Mouse (Mus musculus) lung, adult 18-20 months (tissue): ENCODE data around the gene Palm.

Experiments
- DNase-seq, 2 experiments: peaks; one replicate each; pipeline ENCODE4 v3.0.0; 2022; ENCODE audit warnings: mixed read lengths in 2 of 2

Gene Palm

DNA sequence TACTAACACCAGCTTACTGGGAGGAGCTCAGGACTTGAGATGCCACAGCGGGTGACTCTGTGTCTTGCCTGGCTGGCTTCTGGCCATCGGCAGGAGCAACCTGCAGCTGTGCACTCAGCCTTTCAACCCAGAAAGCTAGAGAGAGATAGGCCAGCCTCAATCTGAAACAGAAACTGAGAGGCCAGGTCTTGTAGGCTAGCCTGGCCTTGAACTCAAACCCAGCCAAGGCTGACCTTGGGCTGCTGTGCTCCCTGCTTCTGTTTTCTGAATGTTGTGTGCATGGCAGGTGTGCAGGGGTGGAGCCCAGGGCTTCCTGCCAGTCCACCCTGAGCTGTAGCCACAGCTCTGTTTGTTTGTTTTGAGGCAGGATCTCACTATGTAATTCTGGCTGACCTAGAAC, 20.2 kb upstream of the Palm start:
- no peak for DNase-seq

DNA sequence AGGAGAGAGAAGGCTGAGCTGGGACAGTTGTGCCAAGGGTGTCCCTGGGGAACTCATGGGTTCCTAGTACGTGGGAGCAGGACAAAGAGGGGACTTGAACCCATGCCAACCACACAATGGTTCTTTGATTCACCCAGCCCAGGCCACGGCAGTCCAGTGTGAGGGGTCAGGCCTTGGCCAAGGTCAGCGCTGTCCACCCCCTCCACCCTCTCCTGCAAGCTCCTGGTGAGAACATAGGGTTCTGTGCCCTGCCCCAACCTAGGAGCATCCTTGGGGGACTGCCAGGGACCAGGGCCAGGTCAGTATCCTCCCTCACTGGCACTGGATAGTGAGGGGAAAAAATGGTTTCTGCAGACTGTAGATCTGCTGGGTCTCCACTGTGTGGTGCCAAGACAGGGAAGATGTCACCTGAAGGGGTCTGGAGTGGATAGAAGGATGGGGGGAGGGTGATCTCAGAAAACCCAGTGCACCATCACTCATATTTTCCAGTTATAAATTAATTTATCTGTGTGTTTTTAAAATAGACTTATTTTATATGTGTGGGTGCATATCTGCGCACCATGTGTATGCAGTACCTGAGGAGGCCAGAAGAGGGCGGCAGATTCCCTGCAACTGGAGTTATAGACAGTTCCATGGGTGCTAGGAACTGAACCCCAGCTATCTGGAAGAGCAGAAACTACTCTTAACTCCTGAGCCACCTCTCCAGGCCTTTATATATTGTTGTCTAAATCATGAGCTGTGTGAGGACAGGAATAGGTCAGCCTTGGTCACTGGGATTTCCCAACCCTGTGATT, 18.7 kb upstream of the Palm start:
- no peak for DNase-seq

DNA sequence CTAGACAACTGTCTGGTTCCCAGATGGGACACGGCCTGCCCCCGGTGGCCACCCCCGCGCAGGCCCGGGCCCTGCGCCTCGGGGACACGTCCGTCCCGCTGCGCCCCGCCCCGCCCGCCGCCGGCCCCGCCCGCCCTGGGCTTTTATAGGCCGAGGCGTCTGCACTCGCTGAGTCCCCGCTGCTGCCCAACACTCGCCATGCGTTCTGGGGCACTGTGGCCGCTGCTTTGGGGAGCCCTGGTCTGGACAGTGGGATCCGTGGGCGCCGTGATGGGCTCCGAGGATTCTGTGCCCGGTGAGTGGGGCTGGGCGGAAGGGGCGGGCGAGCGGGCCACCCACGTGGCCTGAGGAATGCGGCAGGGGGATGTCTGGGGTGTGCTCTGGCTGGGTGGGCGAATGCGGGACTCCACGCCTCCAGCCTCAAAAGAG, 16.3 kb upstream of the Palm start, which contains the start of gene Fstl3:
Gene Fstl3 (plus strand): TSS at position 170 of the 429 bp plus-strand sequence.
- peak in 1 of 2 experiments; percentile 52 for DNase-seq

DNA sequence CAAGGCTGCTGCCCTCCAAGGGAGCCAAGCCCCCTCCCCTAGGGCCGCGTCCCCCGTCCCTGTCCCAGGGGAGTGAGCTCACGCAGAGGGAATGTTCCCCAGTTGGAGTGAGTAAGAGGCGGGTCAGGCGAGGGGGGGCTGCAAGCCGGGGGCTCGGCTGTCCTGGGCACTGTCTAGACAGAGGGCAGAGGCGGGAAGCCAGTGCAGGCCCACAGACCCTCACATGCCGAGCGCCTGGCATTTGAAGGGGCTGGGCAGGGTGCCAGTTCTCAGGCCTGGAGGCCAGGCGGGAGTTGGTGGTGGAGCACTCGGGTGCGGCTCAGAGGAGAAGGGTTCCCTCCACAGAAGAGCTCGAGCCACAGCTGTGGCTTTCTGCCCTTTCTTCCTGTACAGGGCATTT, 15.4 kb upstream of the Palm start:
- peak; percentile 62 to 66 for DNase-seq

DNA sequence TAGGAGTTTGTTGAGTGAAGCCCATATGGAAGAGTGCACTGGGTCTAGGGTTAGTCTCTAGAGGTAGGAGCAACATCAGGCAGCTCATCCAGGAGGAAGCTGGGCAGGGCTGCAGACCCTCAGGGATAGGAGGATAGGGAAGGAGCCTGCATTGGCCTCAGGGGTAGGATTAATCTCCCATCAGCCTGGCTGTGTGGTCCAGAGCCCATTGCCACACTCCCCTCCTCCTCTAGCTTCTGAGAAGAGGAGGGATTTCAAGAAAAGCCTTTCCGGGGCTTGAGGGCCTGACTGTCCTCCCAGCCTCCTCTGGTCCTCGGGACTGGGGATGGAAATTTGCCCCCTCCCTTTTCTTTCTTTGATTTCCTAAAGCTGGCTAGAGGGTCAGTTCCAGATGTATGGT, 14.2 kb upstream of the Palm start:
- DNase-seq: no peak

DNA sequence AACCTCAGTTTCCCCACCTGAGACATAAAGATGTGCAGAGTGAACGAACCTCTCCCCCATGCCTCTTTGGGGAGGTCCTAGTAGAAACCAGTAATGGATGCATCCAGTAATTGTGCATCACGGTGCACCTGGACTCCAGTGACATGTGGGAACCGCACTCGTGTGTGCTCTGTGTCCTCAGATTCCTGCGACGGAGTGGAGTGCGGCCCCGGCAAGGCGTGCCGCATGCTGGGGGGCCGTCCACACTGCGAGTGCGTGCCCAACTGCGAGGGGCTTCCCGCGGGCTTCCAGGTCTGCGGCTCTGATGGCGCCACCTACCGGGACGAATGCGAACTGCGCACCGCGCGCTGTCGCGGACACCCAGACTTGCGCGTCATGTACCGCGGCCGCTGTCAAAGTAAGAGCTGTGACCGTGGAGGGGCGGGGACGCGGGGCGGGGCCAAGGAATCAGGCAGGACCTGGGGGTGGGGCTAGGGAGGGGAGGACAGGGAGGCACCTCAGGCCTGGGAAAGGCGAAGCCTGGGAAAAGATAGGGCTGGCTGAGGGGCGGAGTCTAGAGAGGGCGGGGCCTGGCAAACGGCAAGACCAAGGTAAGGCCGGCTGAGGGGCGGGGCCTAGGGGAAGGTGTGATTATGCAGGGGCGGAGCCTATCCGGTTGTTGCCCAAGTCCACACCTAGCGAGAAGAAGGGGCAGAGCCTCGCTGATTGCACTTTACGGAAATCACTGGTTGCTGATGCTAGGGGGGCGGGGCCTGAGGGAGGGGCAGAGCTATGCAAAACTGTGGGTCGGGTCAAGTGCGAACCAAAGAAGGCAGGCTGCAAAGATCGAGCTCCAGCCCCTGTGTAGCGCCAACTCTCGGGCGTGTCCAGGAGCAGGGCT, 13.3 kb upstream of the Palm start:
- peak; percentile 99 for DNase-seq

DNA sequence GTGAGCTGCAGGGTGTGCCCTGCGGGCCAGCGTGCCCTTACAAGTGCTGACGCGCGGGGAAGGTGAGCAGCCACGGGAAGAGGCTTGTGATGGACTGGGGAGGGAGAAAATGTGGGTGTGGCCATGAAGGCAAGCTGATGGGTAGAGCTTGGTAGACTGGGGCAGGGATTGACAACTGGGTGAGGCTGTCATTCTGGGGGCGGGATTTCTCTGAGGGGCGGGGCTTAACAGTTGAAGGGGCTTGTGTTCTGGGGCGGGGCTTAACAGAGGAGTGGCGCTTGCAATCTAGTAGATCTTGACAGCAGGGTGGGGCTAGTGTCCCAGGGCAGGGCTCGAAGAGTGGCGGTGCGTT, 12.7 kb upstream of the Palm start:
- DNase-seq: no peak

DNA sequence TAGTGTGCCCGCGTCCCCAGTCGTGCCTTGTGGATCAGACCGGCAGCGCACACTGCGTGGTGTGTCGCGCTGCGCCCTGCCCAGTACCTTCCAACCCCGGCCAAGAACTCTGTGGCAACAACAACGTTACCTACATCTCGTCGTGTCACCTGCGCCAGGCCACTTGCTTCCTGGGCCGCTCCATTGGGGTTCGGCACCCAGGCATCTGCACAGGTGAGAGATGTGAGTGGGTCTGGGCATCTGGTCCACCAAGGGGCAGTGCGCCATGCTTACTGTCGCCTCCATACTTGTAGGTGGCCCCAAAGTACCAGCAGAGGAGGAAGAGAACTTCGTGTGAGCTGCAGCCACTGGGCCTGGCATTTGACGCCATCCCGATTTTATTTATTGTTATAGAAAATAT, 12.2 kb upstream of the Palm start:
- peak in 1 of 2 experiments; percentile 25 for DNase-seq

DNA sequence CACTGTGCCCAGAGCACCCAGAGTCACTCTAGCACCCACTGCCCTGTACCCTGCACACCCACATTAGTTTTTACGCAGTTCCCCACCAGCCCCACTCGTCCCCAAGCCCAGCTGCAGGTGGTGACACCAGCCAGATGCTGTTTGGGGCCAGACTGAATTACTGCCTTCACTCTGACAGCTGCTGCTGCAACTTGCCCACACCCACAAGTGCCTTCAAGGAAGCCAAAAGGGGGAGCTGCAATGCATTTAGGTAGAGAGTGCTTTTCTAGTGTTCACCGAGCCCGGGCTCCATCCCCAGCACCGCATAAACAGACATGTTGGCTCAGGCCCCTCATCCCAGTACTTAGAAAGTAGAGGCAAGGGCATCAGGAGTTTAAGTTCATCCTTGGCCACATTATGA, 11.4 kb upstream of the Palm start:
- no peak for DNase-seq

DNA sequence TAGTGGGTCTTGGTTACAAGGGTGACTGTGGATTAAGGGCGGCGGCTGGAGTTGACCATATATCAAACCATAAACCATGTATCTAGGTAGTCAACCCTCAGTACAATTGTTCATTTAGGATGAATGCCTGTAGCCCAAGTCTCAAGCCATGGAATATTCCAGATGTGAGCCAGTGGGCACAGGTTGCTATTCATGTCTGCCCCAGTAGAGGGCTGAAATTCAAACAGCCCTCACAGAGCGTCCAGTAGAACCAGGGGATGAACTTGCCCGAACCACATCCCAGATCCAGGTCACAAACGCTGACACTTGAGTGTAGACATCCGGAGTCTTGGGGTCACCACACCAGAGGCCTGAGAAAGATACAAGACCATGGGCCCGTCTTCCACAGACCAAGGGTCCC, 10.3 kb upstream of the Palm start:
- DNase-seq: no peak

DNA sequence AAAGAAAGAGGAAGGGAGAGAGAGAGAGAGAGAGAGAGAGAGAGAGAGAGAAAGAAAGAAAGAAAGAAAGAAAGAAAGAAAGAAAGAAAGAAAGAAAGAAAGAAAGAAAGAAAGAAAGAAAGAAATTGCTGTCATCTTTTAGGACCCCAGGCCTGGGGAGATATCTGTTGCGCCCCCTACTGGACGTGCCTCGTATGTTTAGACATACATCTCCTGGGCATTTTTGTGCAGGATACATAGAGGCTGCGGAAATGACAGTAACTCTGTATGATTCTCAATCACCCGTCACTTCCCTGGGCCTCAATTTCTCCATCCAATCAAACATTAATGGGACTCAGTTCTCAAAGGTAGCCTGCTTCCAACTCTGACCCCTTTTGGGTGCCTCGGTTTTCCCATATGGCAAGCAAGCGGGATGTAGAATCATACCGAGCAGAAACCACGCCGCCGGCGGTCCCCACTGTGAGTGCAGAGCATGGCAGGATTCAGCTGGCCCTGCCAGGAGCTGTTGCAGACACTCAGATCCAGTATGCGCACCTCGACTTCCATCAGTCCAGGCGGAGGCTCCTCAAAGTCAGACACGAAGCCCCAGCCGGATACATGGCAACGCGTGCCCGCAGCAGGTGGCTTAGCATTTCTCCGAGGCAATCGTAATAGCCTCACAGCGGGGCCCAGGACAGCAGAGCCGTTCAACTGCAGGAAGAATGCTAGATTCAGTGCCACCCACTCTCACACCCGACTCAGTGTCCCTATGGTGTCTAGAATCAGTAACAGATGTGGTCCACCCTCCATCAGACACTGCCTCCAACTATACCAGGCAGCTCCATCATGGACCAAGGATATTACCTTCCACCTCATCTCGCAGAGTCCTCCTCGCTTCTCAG, 9.2 kb upstream of the Palm start:
- DNase-seq: no peak

DNA sequence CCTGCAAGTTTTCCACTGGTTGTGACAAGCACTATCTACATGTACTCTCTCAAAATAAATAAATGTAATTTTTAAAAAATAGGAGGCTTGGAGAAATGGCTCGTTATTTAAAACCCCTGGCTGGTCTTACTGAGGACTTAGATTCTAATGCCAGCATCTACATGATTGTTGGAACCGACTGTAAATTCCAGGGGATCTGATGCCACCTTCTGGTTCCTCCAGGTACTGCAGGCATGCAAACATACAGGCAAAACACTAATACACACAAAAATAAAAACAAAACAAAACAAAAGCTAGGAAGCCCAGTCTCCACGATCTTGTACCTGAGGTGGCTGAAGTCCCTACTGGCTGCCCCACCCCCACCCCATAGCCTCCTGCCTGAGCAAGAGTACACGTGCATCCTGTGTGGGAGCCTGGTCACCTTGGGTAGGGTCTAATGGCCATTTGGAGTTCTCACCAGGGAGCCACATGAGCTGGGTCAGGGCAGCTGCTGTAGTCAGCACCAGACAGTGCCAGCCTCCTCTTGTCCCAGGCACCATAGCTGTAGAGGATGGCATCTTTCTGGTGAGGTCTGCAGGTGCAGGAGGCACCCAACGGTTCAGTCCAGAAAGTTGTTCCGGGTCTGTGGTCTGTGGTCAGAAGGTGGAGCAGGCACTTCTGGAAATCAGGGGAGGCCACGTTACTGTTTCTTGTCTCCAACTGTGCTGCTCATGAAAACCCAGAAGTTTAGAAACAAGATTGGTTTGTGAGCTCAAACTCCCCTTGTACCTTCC, 4.8 kb upstream of the Palm start:
- peak; percentile 67 to 68 for DNase-seq

DNA sequence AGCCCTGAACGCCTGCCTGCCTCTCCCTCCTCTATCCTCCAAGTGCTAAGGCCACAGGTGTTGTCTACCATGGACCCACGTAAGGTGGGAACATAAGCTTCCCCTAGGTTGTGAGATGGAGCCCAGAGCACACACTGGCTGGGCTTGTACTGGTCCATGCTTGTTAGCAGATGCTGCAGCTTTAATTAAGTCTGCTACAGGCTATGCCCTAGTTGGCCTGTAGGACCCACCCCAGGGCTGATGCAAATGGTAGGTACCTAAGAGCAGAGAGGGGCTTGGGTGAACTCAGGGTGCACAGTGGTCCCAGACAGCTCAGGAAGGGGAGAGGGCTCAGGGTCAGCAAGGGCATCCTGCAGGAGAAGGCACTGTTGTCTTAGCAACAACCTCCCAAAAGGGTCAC, 3.8 kb upstream of the Palm start:
- DNase-seq: no peak

DNA sequence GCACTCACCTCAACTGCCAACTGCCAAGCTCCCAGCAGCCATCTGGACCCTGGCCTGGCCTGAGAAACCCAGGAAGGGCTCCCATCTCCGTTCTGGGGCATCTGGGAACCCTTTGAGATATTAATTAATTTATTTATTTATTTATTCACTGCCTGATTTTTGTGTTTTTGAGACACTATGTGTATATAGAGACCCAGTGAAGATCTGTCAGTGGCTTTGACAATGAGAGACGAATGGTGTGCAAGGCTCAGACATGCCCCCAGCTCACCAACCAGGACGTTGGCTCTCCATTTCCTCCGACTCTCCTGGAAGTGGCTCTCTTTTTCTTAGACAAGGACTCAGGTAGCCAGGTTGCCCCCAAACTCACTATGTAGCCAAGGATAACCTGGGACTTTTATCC, 2.5 kb upstream of the Palm start, which contains the start of gene Prss57:
Gene Prss57 (minus strand): TSS at position 101 of the 400 bp plus-strand sequence.
- no peak for DNase-seq

DNA sequence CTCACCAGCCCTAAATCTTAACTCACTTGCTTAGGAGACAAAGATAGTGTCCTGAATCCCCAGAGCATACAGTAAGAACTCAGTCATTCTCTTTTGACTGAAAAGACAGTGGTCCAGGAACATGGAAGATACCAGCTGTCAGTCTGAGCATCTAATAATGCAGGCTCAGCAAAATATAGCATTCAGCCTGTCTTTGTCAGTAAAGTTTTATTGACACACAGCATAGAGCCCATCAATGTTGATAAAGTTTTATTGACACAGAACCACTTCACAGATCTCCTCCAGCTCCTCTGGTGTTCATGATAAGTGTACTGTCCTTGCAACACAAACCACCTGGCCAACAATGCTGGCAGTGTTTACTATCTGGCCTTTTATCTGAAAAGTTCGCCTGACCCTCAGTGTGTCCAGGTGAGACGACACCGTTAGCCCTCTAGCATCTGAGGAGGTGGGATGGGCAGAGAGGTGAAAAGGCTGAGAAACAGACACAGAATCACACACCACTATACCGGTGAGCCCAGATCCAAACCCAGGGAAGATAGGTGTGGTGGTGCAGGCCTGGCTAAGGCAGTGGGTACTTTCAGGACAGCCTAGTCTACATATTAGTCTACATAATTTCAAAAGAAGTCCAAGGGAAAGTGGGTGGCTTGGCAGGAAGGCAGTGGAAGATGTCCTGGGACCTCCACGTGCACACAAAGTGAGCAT, 882 bp upstream of the Palm start:
- DNase-seq: no peak

DNA sequence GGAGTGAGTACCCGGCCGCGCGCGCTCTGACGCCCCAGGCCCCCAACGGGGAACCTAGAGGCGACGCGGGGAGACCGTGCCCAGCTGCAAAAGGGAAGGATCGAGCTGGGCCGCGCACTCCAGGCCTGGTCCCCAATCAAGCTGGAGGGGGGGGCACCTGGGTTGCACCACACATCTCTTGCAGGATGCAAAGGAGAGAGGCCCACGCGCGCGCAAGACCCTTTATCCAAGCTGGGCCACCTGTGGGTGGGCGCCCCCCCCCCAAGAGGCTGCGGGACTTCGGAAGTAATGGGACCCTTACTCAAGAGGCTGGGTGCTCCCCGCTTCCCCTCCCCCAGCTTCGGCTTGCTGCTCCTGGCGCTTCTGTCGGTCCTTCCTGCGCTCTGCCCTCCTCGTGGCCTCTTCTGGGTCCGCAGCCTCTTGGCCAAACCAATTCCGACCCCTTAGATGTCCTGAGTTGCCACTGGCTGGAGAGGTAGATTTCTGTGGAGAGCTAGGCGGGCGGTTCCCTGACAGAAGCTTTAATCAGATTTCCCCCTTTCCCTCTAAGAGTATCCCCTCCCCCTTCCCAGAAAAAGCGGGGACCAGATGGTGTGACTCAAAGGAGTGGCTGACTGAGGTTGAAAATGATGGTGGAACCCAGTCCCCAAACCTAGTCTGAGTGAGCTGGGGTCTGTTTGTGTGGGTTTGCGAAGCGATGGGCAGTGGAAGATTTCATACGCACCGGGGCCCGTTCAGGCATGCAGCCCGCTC, 542 bp downstream of the Palm start:
- peak; percentile 22 to 31 for DNase-seq

DNA sequence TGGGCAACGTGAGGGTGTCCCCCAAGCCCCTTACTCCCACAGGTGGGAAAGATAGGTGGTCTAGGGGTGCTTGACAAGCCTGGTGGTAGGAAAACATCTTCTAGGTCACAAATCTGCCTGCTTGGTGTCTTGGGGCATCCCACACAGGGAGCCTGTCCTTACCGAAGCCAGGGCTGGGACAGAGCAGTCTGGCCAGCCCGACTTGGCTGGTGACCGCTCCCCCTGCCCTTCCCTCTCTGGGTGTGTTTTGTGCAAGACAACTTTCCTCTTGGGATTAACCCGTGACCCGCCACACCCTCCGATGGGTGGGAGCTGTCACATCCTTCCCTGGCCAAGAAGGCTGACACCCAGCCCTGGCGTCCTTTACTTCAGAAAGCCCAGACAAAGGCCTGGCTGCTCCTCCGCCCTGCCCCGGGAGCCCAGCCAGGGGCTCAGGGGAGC, 1.1 kb downstream of the Palm start:
- DNase-seq: peak; percentile 84 to 85

DNA sequence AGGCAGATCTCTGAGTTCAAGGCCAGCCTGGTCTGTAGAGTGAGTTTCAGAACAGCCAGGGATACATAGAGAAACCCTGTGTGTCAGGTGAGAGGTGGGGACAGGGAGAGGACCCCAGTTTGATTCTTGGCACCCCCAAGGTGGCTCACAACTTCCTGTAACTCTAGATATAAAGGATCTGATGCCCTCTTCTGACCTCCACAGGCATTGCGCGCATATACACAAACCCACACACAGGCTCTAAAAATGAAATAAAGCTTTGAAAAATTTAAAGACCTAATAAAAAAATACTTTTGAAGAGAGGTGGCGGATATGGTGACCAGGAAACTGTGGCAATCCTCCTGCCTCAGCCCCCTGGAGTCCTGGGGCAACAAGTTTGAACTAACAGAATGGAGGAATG, 2.5 kb downstream of the Palm start:
- DNase-seq: no peak

DNA sequence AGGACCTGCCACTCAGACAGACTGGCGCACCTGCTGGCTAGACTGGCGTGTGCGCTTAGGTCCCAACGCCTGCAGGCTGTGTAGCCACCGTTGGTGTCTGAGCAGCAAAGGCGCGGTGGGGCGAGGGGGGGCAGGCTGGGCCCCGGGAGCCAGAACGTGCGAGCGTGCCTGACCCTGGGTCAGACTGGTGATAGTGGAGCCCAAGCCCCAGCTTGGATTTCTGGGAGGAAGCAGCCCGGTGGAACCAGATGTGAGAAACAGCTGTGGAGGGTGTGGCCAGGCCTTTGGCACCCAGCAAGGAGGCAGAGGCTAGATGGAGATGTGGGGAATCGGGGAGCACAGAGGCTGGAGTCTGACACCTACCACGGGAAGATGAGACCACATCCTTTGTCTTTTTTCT, 4.0 kb downstream of the Palm start:
- no peak for DNase-seq

DNA sequence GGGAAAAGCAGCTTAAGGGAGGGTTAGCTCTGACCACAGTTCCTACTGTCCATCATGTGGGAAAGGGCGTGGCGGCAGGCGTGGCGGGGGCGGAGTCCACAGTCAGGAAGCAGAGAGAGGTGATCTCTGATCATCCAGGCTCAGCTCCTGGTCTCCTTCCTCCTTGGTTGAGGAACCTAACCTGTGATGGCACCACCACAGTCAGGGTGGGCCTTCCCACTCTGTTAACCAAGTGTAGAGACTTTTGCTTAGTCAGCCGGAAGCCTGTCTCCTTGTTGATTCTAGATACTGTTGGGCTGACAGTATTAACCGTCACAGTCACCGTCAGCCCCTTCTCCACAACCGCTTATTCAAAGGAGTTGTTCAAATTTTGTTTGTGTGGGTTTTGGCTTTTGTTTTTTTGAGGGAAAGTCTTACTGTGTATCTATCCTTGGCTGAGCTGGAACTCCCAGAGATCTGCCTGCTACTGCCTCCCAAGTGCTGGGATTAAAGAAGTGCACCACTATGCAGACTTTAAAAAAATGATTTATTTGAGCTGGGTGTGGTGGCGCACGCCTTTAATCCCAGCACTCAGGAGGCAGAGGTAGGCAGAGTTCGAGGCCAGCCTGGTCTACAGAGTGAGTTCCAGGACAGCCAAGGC, 5.0 kb downstream of the Palm start:
- peak; percentile 33 to 36 for DNase-seq
